Mouse (Mus musculus): ENCODE data around the gene Ninj2. TPM values are rescaled to one million over a fixed set of nuclear protein-coding genes. Genes with fewer than 3 reads are reported as not detected.

Ninj2 gene
- polyA plus RNA-seq, 1 experiment = 0.26 TPM

GRCm38 (mm10) chr6:120114698-120115097 is 21.5 kb downstream of the Ninj2 start:
- Histone ChIP-seq H3K4me1 (ENCODE audit: control insufficient read depth, insufficient read depth, low read length) (peaks cover 15% of the 10 kb centered on the region), H3K4me3 (replicated peaks; ENCODE audit: extremely low read depth, low read depth, low read length) (no peak overlapping the region)
- no peak for TF ChIP-seq POLR2A (IDR thresholded peaks at IDR 0.05; ENCODE audit: borderline replicate concordance, extremely low read depth, low read depth, low read length)
- TF ChIP-seq CTCF (IDR thresholded peaks at IDR 0.05; ENCODE audit: insufficient read depth, low read length) = no peak
- peak; percentile 63 for DNase-seq
- 12% methylated on average over 7 of the region's 7 CpGs for WGBS

GRCm38 (mm10) chr6:120115443-120115842 is 22.3 kb downstream of the Ninj2 start:
- DNase-seq = no peak
- no peak for TF ChIP-seq POLR2A (IDR thresholded peaks at IDR 0.05; ENCODE audit: borderline replicate concordance, extremely low read depth, low read depth, low read length)
- no peak for TF ChIP-seq CTCF (IDR thresholded peaks at IDR 0.05; ENCODE audit: insufficient read depth, low read length)
- 59% methylated on average over 3 of the region's 3 CpGs for WGBS
- Histone ChIP-seq H3K4me3 (replicated peaks; ENCODE audit: extremely low read depth, low read depth, low read length) (no peak overlapping the region), H3K4me1 (ENCODE audit: control insufficient read depth, insufficient read depth, low read length) (peaks cover 15% of the 10 kb centered on the region)

GRCm38 (mm10) chr6:120119824-120120223 is 26.7 kb downstream of the Ninj2 start:
- Histone ChIP-seq H3K4me1 (ENCODE audit: control insufficient read depth, insufficient read depth, low read length) (peaks cover 10% of the 10 kb centered on the region), H3K4me3 (replicated peaks; ENCODE audit: extremely low read depth, low read depth, low read length) (no peak overlapping the region)
- no peak for DNase-seq
- 81% methylated on average over 5 of the region's 5 CpGs for WGBS
- TF ChIP-seq POLR2A (IDR thresholded peaks at IDR 0.05; ENCODE audit: borderline replicate concordance, extremely low read depth, low read depth, low read length) (no peak), CTCF (IDR thresholded peaks at IDR 0.05; ENCODE audit: insufficient read depth, low read length) (no peak)

DNA sequence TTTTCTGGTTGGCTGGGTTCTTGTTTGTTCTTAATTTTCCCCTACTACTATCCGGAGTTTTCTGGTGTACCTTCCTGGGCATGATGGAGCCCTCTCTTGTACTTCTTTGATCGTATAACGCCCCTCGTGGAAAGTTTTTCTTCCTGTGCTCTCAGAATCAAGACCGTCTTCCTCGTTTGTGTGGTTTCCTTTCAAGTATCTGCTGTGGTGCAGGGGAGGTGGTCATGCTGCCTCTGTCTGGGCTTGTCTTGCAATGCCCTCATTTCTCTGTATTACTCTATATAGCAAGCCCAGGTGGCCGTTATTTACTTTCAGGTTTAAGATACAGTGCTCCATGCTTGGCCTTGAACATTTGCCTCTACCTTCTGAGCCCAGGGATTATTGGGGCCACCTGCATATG is 31.5 kb downstream of the Ninj2 start:
- WGBS = 86% methylated on average over 7 of the region's 7 CpGs
- Histone ChIP-seq H3K4me1 (ENCODE audit: control insufficient read depth, insufficient read depth, low read length) (no peaks in the 10 kb centered on the region), H3K4me3 (replicated peaks; ENCODE audit: extremely low read depth, low read depth, low read length) (no peak overlapping the region)
- DNase-seq = no peak
- TF ChIP-seq POLR2A (IDR thresholded peaks at IDR 0.05; ENCODE audit: borderline replicate concordance, extremely low read depth, low read depth, low read length) (no peak), CTCF (IDR thresholded peaks at IDR 0.05; ENCODE audit: insufficient read depth, low read length) (no peak)

GRCm38 (mm10) chr6:120126456-120126855 is 33.3 kb downstream of the Ninj2 start:
- no peak overlapping the region for H3K4me3 ChIP-seq (replicated peaks; ENCODE audit: extremely low read depth, low read depth, low read length)
- H3K4me1 ChIP-seq (ENCODE audit: control insufficient read depth, insufficient read depth, low read length) = no peaks in the 10 kb centered on the region
- WGBS = 94% methylated on average over 8 of the region's 8 CpGs
- no peak for DNase-seq
- no peak for TF ChIP-seq POLR2A (IDR thresholded peaks at IDR 0.05; ENCODE audit: borderline replicate concordance, extremely low read depth, low read depth, low read length)

- H3K4me3 ChIP-seq (replicated peaks; ENCODE audit: extremely low read depth, low read depth, low read length) = no peak overlapping the region
- over 99% methylated on average over 7 of the region's 7 CpGs for WGBS
- no peak for DNase-seq
- TF ChIP-seq CTCF (IDR thresholded peaks at IDR 0.05; ENCODE audit: insufficient read depth, low read length) (no peak), POLR2A (IDR thresholded peaks at IDR 0.05; ENCODE audit: borderline replicate concordance, extremely low read depth, low read depth, low read length) (no peak)
- H3K4me1 ChIP-seq (ENCODE audit: control insufficient read depth, insufficient read depth, low read length) = no peaks in the 10 kb centered on the region
Measured at GRCm38 (mm10) chr6:120127321-120127720, 34.2 kb downstream of the Ninj2 start.

DNA sequence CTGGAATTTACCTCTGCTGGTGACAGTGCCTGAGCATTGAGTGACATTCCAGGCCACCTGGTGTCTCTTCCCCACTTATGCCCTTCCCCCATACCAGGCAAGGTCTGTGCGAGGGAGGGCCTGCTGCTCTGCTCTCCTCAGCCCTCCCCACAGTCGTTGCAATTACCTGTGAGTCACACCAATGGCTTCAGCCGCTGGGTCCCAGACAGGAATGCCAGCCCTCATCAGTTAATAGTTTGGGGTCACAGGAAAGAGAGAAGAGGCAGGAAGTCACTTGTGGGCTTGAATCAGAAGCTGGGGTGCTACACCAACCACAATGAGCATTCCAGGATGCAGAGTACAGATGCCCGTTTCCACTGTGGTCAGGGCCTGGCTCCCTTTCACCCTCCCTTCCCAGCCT is 41.6 kb downstream of the Ninj2 start:
- WGBS = 65% methylated on average over 4 of the region's 4 CpGs
- no peak for TF ChIP-seq CTCF (IDR thresholded peaks at IDR 0.05; ENCODE audit: insufficient read depth, low read length)
- TF ChIP-seq POLR2A (IDR thresholded peaks at IDR 0.05; ENCODE audit: borderline replicate concordance, extremely low read depth, low read depth, low read length) = no peak
- Histone ChIP-seq H3K4me1 (ENCODE audit: control insufficient read depth, insufficient read depth, low read length) (no peaks in the 10 kb centered on the region; the same call in 1 of the 2 replicates), H3K4me3 (replicated peaks; ENCODE audit: extremely low read depth, low read depth, low read length) (no peak overlapping the region)
- no peak for DNase-seq

DNA sequence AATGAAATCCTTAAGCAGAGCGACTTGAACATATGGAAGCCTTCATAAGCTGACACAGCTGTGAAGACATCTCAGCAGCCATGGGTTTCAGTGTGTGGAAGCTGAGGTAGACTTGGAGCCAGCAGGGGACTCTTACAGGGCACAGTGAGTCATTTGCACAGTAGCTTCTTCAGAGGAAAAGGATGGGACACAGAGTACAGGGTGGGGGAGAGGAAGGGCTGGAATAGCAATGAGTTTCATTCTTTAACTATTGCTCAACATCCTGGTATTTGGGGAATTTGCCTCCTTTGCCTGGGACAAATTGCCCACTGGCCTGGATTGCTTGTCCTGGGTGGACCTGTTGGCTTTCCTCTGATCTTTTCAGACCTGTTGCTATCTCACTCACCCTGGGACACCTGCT is 52.3 kb downstream of the Ninj2 start:
- DNase-seq = peak; percentile 29
- TF ChIP-seq POLR2A (IDR thresholded peaks at IDR 0.05; ENCODE audit: borderline replicate concordance, extremely low read depth, low read depth, low read length) (no peak), CTCF (IDR thresholded peaks at IDR 0.05; ENCODE audit: insufficient read depth, low read length) (no peak)
- Histone ChIP-seq H3K4me1 (ENCODE audit: control insufficient read depth, insufficient read depth, low read length) (peaks cover 23% of the 10 kb centered on the region), H3K4me3 (replicated peaks; ENCODE audit: extremely low read depth, low read depth, low read length) (no peak overlapping the region)
- WGBS = 74% methylated on average over 1 of the region's 1 CpGs

- Histone ChIP-seq H3K4me1 (ENCODE audit: control insufficient read depth, insufficient read depth, low read length) (peaks cover 24% of the 10 kb centered on the region), H3K4me3 (replicated peaks; ENCODE audit: extremely low read depth, low read depth, low read length) (no peak overlapping the region)
- TF ChIP-seq POLR2A (IDR thresholded peaks at IDR 0.05; ENCODE audit: borderline replicate concordance, extremely low read depth, low read depth, low read length) (no peak), CTCF (IDR thresholded peaks at IDR 0.05; ENCODE audit: insufficient read depth, low read length) (no peak)
- DNase-seq = peak; percentile 62
- WGBS = 45% methylated on average over 10 of the region's 10 CpGs
Measured at GRCm38 (mm10) chr6:120146676-120147075, 53.5 kb downstream of the Ninj2 start.

- no peak overlapping the region for H3K4me3 ChIP-seq (replicated peaks; ENCODE audit: extremely low read depth, low read depth, low read length)
- WGBS = 73% methylated on average over 8 of the region's 8 CpGs
- peaks cover 29% of the 10 kb centered on the region for H3K4me1 ChIP-seq (ENCODE audit: control insufficient read depth, insufficient read depth, low read length)
- TF ChIP-seq CTCF (IDR thresholded peaks at IDR 0.05; ENCODE audit: insufficient read depth, low read length) (no peak), POLR2A (IDR thresholded peaks at IDR 0.05; ENCODE audit: borderline replicate concordance, extremely low read depth, low read depth, low read length) (no peak)
- DNase-seq = no peak
Measured at GRCm38 (mm10) chr6:120147411-120147810, 54.3 kb downstream of the Ninj2 start.

All from lung, adult 2 months (tissue).